Mouse (Mus musculus) right cerebral cortex, adult 18-20 months (tissue): ENCODE data around the gene Nrn1.

Experiments used
- DNase-seq: peaks from one replicate; pipeline ENCODE4 v3.0.0; 2022; ENCODE audit warnings: mixed read lengths

The Nrn1 gene

GRCm38 (mm10) chr13:36724533-36725470 lies 10.1 kb downstream of the Nrn1 start:
- DNase-seq: peak; percentile 52

GRCm38 (mm10) chr13:36723726-36724300 lies 11.1 kb downstream of the Nrn1 start:
- no peak for DNase-seq

- no peak for DNase-seq
These were observed 12.6 kb downstream of the Nrn1 start for GRCm38 (mm10) chr13:36722309-36722708.

GRCm38 (mm10) chr13:36720297-36721017 lies 14.5 kb downstream of the Nrn1 start:
- no peak for DNase-seq

- no peak for DNase-seq
These were observed 17.6 kb downstream of the Nrn1 start for GRCm38 (mm10) chr13:36717376-36717775.

- DNase-seq: no peak
These were observed 18.2 kb downstream of the Nrn1 start for GRCm38 (mm10) chr13:36716708-36717107.

GRCm38 (mm10) chr13:36714101-36714500 lies 20.8 kb downstream of the Nrn1 start:
- DNase-seq: no peak

- no peak for DNase-seq
These were observed 27.7 kb downstream of the Nrn1 start for GRCm38 (mm10) chr13:36707088-36707690.

GRCm38 (mm10) chr13:36696351-36696771 lies 38.6 kb downstream of the Nrn1 start:
- peak; percentile 78 for DNase-seq

GRCm38 (mm10) chr13:36695516-36696201 lies 39.3 kb downstream of the Nrn1 start:
- DNase-seq: peak; percentile 59

GRCm38 (mm10) chr13:36683581-36683980 lies 51.4 kb downstream of the Nrn1 start:
- DNase-seq: no peak

GRCm38 (mm10) chr13:36680690-36681355 lies 54.1 kb downstream of the Nrn1 start:
- no peak for DNase-seq

GRCm38 (mm10) chr13:36679345-36679744 lies 55.6 kb downstream of the Nrn1 start:
- DNase-seq: no peak
